Mouse (Mus musculus): Measurements from ENCODE around the gene Ppp1r3g. TPM values are rescaled to one million over a fixed set of nuclear protein-coding genes. Genes with fewer than 3 reads are reported as not detected.
"Not testable (repeated sequence)": the region's sequence is repeated elsewhere in the genome, so short reads cannot be mapped to it uniquely, and the experiment has no call there.

Ppp1r3g gene
- total RNA-seq, 2 experiments from 2014 or later: 0.37 to 0.38 TPM

- intact Hi-C loops (cut with DNase I); DNase-seq: not testable (repeated sequence)
Observed at GRCm38 (mm10) chr13:35991185-35991584, 32.5 kb downstream of the Ppp1r3g start.

DNA sequence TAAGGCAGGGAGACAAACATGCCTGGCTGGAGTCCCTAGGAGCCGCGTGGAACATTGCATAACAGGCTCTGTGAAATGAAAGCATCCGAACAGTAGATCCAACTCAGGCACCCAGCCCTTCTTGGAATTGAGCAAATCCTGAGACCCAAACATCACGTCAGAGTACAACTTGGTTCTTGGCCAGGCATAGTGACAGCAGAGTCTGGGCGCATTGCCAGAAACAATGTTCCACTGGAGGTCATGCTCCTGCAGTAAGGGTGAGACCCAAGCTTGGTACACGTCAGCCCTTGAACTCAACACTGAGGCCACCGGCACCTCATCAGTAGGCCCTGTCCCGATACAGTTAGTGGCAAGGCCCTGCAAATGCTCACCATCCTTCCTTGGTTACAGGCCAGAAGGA is 35.4 kb downstream of the Ppp1r3g start:
- intact Hi-C loops (cut with DNase I): no loop called here
- DNase-seq: peak; percentile 76 to 84

DNA sequence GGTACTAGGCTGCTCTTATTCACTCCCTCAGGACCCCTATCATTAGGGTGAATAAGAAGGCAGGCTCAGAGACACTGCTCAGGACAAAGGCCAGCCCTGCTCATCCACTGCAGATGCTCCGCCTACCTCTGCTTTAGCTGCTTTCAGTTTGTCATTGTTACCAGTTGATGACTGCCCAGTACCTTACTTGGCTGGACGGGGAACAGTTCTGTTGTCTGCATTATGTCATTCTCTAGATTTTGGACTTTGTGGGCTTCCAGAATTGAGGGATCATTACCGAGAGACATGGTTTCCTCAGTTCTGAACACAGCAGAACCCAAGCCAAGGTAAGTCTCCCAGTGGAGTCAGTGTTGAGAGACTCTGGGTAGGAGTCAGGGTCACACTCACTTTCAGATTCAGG is 36.6 kb downstream of the Ppp1r3g start:
- intact Hi-C loops (cut with DNase I): no loop called here

DNA sequence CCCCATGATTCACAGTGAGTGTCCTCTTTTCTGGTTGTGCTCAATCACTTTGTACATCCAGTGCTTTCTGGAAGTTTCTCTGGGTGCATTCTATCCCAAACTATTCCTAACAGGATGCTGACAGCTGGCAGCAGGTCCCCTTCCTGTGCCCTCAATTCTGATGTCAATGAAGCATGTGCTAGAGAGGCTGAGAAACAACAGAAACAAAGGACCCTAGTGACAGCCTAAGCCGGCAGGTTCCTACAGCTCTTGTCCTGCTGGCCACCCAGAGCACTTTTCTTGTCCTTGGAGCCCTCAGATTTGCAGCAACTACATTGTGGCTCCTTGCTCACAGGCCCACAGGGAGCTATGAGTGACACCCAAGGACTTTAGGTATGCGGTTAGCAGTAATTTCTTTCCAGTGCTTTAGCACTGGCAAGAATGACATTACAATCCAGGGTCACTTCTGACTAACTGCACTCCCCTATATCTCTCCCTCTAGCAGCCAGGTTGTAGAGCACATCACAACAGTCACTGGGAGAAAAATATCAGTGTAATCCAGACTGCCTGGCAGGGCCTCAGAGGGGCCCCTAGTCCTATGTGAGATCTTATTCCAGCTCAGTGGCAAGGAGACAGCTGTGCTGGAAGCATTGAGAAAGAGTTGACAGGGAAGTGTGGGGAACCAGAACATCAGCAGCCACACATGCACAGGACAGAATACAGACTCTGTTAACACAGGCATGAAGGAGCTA is 37.2 kb downstream of the Ppp1r3g start:
- DNase-seq: no peak

More for the DNA sequence above, 36.6 kb downstream of the Ppp1r3g start:
- no peak for DNase-seq

GRCm38 (mm10) chr13:35997606-35998005 is 39.0 kb downstream of the Ppp1r3g start:
- DNase-seq: peak; percentile 36 to 68
- intact Hi-C loops (cut with DNase I): no loop called here

More for the DNA sequence above, 37.2 kb downstream of the Ppp1r3g start:
- intact Hi-C loops (cut with DNase I): no loop called here

DNA sequence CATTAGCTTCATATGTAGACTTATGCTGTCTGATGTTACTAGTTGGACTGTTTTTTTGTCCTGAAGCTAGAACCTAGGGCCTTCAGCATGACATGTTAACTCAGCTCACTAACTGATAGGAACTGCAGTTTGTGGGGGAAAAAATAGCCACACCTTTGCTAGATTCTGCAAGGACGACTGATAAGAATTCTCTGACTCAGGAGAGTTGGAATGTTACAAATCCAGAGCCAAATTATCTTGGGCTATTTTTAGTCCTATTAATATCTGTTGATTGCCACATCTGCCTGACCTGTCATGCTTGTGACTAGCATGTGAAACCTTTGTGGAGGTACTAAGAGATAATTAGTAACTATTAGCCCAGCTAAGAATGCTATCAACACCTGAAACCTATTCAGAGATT is 42.2 kb downstream of the Ppp1r3g start:
- intact Hi-C loops (cut with DNase I): no loop called here
- no peak for DNase-seq

- no peak for DNase-seq
- intact Hi-C loops (cut with DNase I): no loop called here
Observed at GRCm38 (mm10) chr13:36009981-36010380, 51.3 kb downstream of the Ppp1r3g start.

DNA sequence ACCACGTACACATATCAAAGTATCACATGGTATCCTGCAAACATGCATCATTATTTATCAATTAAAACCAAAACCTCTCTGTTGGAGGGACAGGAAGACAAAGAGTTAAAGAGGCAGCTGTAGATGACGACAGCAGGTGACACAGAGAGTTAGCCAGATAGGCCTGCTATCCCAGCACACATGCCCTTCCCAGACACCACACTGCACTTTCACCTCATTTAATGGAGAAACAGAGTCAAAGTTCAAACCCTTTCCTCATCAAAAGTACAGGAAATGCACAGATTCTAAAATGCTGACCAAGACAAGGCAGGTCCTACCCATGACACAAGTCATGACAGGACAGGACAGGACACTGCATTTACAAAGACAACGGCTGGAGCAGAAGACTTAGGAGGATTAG is 57.0 kb downstream of the Ppp1r3g start:
- intact Hi-C loops (cut with DNase I): no loop called here

DNA sequence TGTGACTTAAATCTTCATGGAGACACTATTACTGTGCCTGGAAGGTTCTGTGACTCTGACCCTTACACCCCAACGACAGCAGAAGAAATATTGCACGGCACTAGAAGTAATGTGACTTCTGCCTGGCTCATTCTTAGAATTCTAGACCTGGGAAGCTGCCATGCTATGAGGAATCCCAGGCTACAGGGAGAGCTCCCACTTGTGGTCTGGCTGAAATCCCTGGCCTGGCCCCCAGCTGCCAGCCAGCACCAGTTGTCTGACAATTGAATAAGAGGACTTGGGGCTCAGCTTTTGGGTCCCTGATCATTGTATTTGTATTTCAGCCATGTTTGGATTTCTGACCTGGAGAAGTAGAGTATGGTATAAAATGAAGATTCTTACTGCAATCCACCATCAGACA is 59.4 kb downstream of the Ppp1r3g start:
- intact Hi-C loops (cut with DNase I): loop anchor here (2.0 kb wide), 1 partner anchor 265 kb away; no protein-coding TSS in a partner anchor

More for the DNA sequence above, 57.0 kb downstream of the Ppp1r3g start:
- DNase-seq: no peak

GRCm38 (mm10) chr13:36019309-36020274 is 61.0 kb downstream of the Ppp1r3g start:
- peak; percentile 61 to 85 for DNase-seq
- intact Hi-C loops (cut with DNase I): loop anchor here (1.0 to 10.0 kb wide), 4 partner anchors 98 to 1293 kb away; partner anchors contain the start of genes Fars2 and Lyrm4

More for the DNA sequence above, 59.4 kb downstream of the Ppp1r3g start:
- DNase-seq: peak in 1 of 2 experiments; percentile 61

Other genes starting within 250 kb of the Ppp1r3g start
- gene Rpp40, start 52.5 kb upstream of the Ppp1r3g start, total RNA-seq (2021): 1 to 10 TPM; 3.5 to 4.7 TPM
- 10 to 100 TPM; 63.2 to 65.6 TPM for gene Fars2, start 158.6 kb downstream of the Ppp1r3g start, total RNA-seq (2021)
- gene Lyrm4, start 158.7 kb downstream of the Ppp1r3g start, total RNA-seq (2021): 1 to 10 TPM; 8.0 to 8.1 TPM